Mouse (Mus musculus) thymus, adult 2 months (tissue): ENCODE measurements around the gene Gda.

Experiments
- CTCF ChIP-seq: fragments of 200-500 bp; IDR thresholded peaks from 2 replicates; pipeline ENCODE4 v1.5.1; 2012; ENCODE audit warnings: mild to moderate bottlenecking, control low read depth, low read length, moderate library complexity, borderline replicate concordance; ENCODE audit not compliant: control insufficient read depth, poor library complexity, insufficient read depth; ENCODE audit errors: extremely low read depth
- POLR2A ChIP-seq: fragments of 200-500 bp; IDR thresholded peaks from 2 replicates; pipeline ENCODE4 v1.6.1; 2012; ENCODE audit warnings: mild to moderate bottlenecking, low read length, control low read depth, moderate library complexity; ENCODE audit not compliant: control insufficient read depth, poor library complexity, insufficient read depth; ENCODE audit errors: extremely low read depth

DNA sequence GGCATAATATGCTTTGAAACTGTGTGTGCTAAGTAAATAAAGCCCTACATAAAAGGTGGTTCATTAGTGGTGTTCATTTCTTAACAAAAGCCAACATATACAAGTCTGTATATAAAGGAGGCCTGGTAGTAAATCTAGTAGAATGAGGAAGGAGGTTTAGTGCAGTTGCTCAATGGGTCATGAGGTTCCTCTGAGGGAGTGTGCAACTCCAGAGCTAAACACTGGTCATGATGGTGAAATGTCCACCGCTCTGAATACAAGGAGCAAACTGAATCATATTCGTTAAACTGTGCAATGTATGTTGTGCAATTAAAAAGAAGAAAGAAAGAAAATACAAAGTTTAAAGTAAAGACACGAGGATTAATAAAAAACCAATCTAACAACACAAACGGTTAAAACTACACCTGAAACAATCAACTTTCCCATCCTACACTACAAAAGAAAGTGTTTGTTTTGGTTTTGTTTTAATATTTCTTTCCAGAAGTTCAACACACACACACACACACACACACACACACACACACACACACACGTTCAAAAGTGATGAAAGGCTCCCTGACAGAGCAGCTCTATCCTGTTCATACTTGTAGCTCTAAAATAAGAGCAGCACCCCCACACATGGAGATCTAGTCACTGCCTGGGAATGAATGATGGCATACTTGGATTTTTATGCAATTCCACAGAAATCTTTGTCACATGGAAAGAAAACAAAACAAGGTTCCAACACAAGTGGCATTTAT lies 11.9 kb downstream of the Gda start:
- TF ChIP-seq CTCF = no peak
- TF ChIP-seq POLR2A = no peak
